Mouse (Mus musculus) liver, postnatal 0 days (tissue): Measurements from ENCODE around the gene Slc24a3.

Experiments used
- CTCF ChIP-seq: sonication (generic); IDR thresholded peaks from 2 replicates; pipeline ENCODE4 v1.5.1; 2016; ENCODE audit warnings: antibody characterized with exemption, low read depth
- EP300 ChIP-seq: IDR thresholded peaks from 2 replicates; pipeline ENCODE4 v1.6.1; 2016; ENCODE audit warnings: antibody characterized with exemption, low read depth, mild to moderate bottlenecking

DNA sequence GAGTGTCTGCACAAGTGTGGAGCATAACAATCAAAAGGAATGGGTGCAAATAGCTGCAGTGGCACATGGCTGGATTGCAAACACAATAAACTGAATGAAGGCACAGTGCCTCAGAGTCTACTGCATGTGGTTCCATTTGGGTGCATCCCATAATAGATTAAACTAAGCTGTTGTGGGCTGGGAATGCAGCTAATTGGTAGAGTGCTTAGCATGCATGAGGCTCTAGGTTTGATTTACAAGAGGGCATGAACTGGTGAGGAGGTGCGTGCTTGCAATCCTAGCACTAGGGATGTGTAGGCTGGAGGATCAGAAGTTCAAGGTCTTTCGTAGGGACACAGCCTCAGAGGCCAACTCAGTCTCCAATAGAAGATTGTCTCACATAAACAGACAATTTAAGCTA is 159.0 kb downstream of the Slc24a3 start:
- no peak for TF ChIP-seq CTCF
- no peak for TF ChIP-seq EP300
